Mouse (Mus musculus): ENCODE results near the gene Paqr6.
A peak's percentile ranks its signal among the peaks of the same experiment; 100 is the strongest.
"Not testable (repeated sequence)": the region's sequence is repeated elsewhere in the genome, so short reads cannot be mapped to it uniquely, and the experiment has no call there.

Gene Paqr6

DNA sequence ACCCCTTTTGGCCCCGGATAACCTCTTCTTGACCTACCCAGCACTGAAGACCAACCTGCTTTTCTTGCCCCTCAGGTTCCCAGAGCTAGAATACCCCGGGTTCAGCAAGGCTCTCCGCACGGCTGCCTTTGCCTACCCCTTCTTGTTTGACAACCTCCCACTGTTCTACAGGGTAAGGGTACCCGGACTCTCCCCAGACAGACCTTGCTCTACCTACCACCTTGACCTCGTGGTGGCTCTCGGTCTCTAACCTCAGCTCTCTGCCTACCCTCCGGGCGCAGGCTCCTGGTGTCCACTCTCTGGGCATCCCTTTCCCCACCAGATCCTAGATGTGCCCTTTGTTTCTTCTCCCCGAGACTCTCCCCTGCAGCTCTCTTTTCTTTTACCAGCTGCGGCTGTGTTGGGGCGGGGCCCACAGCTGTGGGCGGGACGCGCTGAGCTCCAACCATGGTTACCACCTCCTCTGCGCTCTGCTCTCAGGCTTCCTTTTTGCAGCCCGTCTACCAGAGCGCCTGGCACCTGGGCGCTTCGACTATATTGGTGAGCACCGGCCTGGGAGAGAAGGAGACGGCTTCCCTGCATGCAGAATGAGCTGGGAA is 2.5 kb downstream of the Paqr6 start:
- not testable (repeated sequence) for DNase-seq (ENCODE audit: low spot score)

DNA sequence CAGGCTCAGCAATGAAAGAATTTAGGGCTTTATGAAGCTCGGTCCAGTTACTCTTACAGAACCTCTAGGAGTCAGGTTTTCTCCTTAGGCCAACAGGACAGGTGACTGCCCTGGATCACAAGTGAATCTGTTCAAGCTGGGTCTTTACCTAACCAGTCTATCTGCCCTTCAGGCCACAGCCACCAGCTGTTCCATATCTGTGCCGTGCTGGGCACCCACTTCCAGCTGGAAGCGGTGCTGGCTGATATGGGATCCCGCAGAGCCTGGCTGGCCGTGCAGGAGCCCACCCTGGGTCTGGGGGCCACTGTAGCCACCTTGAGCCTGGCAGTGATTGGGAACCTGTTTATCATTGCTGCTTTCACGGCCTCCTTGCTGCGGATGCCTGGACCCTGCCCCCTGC is 3.1 kb downstream of the Paqr6 start:
- DNase-seq (ENCODE audit: low spot score) = not testable (repeated sequence)

DNA sequence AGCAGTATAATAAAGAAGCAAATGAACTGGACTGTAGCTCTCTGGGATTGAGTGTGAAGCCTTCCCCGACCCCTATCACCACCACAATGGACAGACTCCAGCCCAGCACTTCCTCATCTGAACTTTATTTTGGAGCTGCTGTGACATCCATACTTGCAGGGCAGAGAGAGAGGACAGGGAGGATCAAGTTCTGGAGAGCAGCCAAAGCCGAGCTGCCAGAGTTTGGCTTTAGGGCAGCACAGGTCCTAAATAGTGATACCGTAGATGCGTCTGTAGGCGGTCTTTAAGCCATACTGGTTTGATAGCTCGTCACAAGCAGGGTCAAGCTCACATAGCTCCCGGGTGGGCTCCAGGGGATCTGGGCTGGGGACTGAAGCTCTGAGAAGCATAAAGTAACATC is 4.1 kb downstream of the Paqr6 start:
- DNase-seq (ENCODE audit: low spot score) = not testable (repeated sequence)

DNA sequence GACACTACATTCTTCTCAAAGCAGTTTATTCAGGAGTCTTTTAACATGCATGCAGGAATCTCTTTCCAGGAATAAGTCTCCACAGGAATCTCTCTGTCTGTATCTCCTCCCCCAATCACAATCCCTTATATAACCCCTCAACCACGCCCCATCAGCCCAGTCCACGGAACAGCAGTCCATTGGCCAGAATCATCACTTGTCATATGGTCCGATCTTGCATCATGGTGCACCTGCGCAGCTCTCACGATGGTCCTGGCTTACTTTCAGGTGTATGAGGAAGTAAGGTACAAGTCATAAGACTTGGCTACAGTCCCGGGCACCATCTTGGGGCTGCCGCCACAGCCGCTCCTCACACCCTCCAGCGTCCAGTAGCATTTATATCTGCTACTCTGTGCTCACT is 8.3 kb downstream of the Paqr6 start, which contains the start of gene Bglap3:
Gene Bglap3 (minus strand): TSS at position 101 of the 400 bp plus-strand sequence.
- not testable (repeated sequence) for DNase-seq (ENCODE audit: low spot score)

DNA sequence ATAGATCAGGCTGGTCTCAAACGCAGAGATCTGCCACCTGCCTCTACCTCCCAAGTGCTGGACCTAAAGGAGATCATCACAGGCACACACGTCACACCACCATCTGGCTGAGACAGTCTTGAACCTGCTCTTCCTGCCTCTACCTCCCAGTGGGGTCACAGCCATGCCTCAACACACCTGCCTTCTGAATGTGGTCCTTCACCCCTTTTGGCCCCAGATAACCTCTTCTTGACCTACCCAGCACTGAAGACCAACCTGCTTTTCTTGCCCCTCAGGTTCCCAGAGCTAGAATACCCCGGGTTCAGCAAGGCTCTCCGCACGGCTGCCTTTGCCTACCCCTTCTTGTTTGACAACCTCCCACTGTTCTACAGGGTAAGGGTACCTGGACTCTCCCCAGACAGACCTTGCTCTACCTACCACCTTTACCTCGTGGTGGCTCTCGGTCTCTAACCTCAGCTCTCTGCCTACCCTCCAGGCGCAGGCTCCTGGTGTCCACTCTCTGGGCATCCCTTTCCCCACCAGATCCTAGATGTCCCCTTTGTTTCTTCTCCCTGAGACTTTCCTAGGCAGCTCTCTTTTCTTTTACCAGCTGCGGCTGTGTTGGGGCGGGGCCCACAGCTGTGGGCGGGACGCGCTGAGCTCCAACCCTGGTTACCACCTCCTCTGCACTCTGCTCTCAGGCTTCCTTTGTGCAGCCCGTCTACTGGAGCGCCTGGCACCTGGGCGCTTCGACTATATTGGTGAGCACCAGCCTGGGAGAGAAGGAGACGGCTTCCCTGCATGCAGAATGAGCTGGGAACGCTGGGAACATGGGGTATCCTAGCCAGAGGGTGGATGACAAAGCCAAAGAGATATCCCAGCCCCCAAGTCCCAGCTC is 11.6 kb downstream of the Paqr6 start:
- DNase-seq (ENCODE audit: low spot score) = not testable (repeated sequence)

DNA sequence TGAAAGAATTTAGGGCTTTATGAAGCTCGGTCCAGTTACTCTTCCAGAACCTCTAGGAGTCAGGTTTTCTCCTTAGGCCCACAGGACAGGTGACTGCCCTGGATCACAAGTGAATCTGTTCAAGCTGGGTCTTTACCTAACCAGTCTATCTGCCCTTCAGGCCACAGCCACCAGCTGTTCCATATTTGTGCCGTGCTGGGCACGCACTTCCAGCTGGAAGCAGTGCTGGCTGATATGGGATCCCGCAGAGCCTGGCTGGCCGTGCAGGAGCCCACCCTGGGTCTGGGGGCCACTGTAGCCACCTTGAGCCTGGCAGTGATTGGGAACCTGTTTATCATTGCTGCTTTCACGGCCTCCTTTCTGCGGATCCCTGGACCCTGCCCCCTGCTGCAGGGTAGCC is 12.3 kb downstream of the Paqr6 start:
- not testable (repeated sequence) for DNase-seq (ENCODE audit: low spot score)

GRCm38 (mm10) chr3:88378599-88378998 is 14.2 kb downstream of the Paqr6 start, which contains the start of gene Bglap2:
Bglap2 (minus strand) TSS chr3:88378699.
- DNase-seq (ENCODE audit: low spot score) = not testable (repeated sequence)

- DNase-seq (ENCODE audit: low spot score) = not testable (repeated sequence)
Observed at GRCm38 (mm10) chr3:88381389-88382315, 17.3 kb downstream of the Paqr6 start.

GRCm38 (mm10) chr3:88382383-88382782 is 18.0 kb downstream of the Paqr6 start:
- DNase-seq (ENCODE audit: low spot score) = not testable (repeated sequence)

DNA sequence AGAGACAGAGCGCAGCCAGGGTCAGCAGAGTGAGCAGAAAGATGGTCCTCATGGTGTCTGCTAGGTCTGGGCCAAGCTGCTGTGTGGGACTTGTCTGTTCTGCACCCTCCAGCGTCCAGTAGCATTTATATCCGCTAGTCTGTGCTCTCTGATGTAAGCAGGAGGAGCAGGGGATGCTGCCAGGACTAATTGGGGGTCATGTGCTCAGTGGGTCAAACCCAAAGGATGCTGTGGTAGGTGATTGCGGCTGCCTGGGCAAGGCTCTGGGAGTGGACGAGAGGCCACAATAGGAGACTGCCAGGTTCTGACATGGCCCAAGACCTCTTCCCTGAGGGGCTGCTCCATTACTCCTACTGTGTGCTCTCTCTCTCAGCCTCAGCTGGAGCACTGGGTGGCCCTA is 20.0 kb downstream of the Paqr6 start, which contains the start of gene Bglap:
Gene Bglap (minus strand): TSS at position 101 of the 400 bp plus-strand sequence.
- no peak for DNase-seq (ENCODE audit: low spot score)

DNA sequence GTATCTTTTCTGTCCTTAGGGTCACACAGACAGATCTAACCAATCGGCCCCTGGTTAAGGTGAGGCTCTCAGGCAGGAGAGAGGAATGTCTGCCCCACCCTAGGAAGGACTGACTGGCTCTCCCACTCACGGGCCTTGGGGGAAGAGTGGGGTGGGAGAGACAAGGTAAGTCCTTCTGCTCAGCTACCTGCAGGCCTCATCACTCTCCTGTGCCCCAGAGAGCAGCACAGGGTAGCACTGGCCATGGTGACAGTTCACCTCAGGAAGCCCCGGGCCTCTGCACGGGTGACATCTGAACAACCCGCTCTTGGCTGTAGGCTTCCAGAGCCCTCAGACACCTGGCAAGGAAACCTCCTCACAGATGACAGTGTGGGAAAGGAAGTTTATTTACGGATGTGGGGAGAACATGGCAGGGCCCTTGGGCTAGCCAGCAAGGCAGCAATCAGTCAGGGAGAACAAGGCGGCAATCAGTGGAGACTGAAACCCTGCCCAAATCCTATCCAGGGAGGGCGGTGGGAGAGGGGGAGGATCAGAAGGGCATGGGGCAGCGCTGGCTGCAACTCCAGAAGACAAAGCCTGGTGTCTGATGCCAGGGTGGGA is 29.5 kb downstream of the Paqr6 start:
- no peak for DNase-seq (ENCODE audit: low spot score)

DNA sequence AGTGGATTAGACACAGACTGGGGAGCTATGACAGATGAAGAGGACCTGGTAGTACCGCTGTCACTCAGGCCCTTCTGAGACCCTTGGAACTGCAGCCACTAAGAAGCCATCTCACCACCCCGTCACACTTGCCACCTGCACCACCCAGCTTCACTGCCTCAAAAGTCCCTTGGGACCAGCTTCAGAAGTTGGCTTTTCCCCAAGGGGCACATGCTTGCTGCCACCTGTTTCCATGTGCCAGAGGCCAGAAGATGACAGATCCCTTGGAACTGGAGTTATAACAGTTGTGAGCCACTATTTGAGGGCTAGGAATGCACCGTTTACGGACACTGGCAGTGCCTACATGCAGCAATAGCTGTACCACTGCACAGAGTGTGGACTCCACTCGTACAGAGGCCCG is 30.9 kb downstream of the Paqr6 start:
- DNase-seq (ENCODE audit: low spot score) = no peak

DNA sequence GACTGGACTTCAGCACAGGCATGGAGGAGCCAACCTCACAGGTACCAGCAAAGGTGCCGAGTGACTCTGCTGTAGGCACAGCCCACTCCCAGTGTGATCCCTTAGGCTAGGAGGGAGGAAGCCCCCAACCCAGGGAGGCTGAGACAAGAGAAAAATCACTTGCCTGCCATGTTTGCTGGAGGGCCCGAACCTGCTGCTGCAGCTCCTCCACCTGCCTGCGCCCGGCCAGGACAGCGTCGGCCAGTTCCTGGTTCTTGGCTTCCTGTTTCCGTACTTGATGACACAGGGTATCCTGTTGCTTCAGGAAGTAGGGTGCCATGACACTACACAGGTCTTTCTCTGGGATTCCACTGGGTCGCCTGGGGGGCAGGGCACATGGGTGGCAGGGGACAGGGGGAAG is 31.4 kb downstream of the Paqr6 start:
- no peak for DNase-seq (ENCODE audit: low spot score)

- DNase-seq (ENCODE audit: low spot score) = no peak
Observed at GRCm38 (mm10) chr3:88398666-88399065, 34.3 kb downstream of the Paqr6 start.

GRCm38 (mm10) chr3:88403522-88404230 is 39.3 kb downstream of the Paqr6 start:
- DNase-seq (ENCODE audit: low spot score) = no peak

GRCm38 (mm10) chr3:88407090-88407489 is 42.7 kb downstream of the Paqr6 start:
- no peak for DNase-seq (ENCODE audit: low spot score)

GRCm38 (mm10) chr3:88407529-88407928 is 43.1 kb downstream of the Paqr6 start:
- no peak for DNase-seq (ENCODE audit: low spot score)

- no peak for DNase-seq (ENCODE audit: low spot score)
Observed at GRCm38 (mm10) chr3:88408953-88409352, 44.6 kb downstream of the Paqr6 start.

GRCm38 (mm10) chr3:88409741-88410644 is 45.6 kb downstream of the Paqr6 start, which contains the start of gene Pmf1:
Pmf1 (minus strand) TSS chr3:88410331.
- DNase-seq (ENCODE audit: low spot score) = peak; percentile 88

DNA sequence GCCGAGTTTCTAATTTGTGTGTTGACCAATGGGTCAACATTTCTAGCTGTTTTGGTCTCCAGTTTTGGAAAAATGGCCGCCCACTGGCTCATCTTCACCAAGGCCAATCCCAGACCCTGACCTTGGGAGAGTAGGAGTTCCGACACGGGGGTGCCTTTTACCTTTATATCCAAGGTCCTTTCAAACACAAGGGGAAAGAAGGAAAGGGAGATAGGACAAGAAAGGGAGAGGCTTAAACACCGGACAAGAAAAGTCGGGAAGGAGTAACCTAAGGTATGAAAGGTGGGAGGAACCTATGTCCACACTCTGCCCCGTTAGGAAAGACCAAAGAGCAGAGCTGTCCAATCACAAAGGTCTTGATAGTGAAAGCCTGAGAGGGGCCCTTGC is 46.3 kb downstream of the Paqr6 start:
- peak; percentile 25 for DNase-seq (ENCODE audit: low spot score)
